Mouse (Mus musculus) mouse embryonic stem cell (cell line): Measurements from ENCODE around the gene Popdc3.

ENCODE experiments used
- in situ Hi-C, 2 experiments: fragments of 300-500 bp; cut with MboI; formaldehyde crosslinking; loops; 1 replicate in 1 of 2; 3 replicates in 1 of 2; pipeline ENCODE4 v1.14.3; 2019 to 2020; ENCODE audit warnings: low sequenced_read_pairs in 2 of 2, low pct_unique_long_range_greater_than_20kb in 1 of 2, mixed read lengths in 1 of 2; ENCODE audit not compliant: unreplicated experiment in 1 of 2

Gene Popdc3

GRCm38 (mm10) chr10:45363396-45363795 is 185.5 kb downstream of the Popdc3 start:
- in situ Hi-C loops, result loop anchor here in 1 of 2 experiments (25.0 kb wide), 1 partner anchor 301 kb away; the partner anchor contains the start of gene Prep

- in situ Hi-C loops, result loop anchor here in 1 of 2 experiments (25.0 kb wide), 1 partner anchor 305 kb away; the partner anchor contains the start of gene Prep
These were observed 189.2 kb downstream of the Popdc3 start for GRCm38 (mm10) chr10:45366987-45367705.
